Mouse (Mus musculus) MEL (cell line): ENCODE data around the gene Map2k5. TPM values are rescaled to one million over a fixed set of nuclear protein-coding genes. Genes with fewer than 3 reads are reported as not detected.
A peak's percentile ranks its signal among the peaks of the same experiment; 100 is the strongest.

Experiments
- DNase-seq: peaks from one replicate; pipeline ENCODE4 v3.0.0; 2011; ENCODE audit warnings: low read depth, low spot score
- H3K27ac ChIP-seq: 2 replicates; pipeline ENCODE4 v1.5.1; 2012; ENCODE audit warnings: low read depth, mild to moderate bottlenecking, control low read depth, low read length, moderate library complexity; ENCODE audit not compliant: control insufficient read depth
- H3K27me3 ChIP-seq, 2 experiments: fragments of 150-350 bp in 1 of 2; sonication (generic) in 1 of 2; 2 replicates each; pipeline ENCODE4 v1.6.1; 2012; ENCODE audit warnings: low read length in 2 of 2, mild to moderate bottlenecking in 2 of 2, improper control_type of control experiment in 1 of 2, moderate library complexity in 1 of 2; ENCODE audit not compliant: insufficient read depth in 2 of 2, control insufficient read depth in 1 of 2
- H3K36me3 ChIP-seq, 2 experiments: 2 replicates each; pipeline ENCODE4 v1.6.1; 2012 to 2014; ENCODE audit warnings: low read length in 2 of 2, improper control_type of control experiment in 1 of 2, inconsistent platforms in 1 of 2, mild to moderate bottlenecking in 1 of 2; ENCODE audit not compliant: insufficient read depth in 2 of 2, control insufficient read depth in 1 of 2
- H3K4me1 ChIP-seq, 2 experiments: fragments of 150-350 bp in 1 of 2; sonication (generic) in 1 of 2; 2 replicates each; pipeline ENCODE4 v1.6.1; 2012; ENCODE audit warnings: low read length in 2 of 2, improper control_type of control experiment in 1 of 2, mild to moderate bottlenecking in 1 of 2; ENCODE audit not compliant: insufficient read depth in 2 of 2, control insufficient read depth in 1 of 2
- H3K4me3 ChIP-seq, 2 experiments: fragments of 150-350 bp in 1 of 2; sonication (generic) in 1 of 2; 2 replicates each; pipeline ENCODE4 v1.5.1; 2012; ENCODE audit warnings: low read depth in 2 of 2, low read length in 2 of 2, mild to moderate bottlenecking in 2 of 2, moderate library complexity in 2 of 2, control low read depth in 1 of 2, improper control_type of control experiment in 1 of 2; ENCODE audit not compliant: control insufficient read depth in 1 of 2, insufficient read depth in 1 of 2
- H3K79me2 ChIP-seq: 2 replicates; pipeline ENCODE4 v1.6.1; 2012; ENCODE audit warnings: mild to moderate bottlenecking, low read length, moderate library complexity; ENCODE audit not compliant: control insufficient read depth, poor library complexity, insufficient read depth
- H3K9ac ChIP-seq: 2 replicates; pipeline ENCODE4 v1.6.1; 2012; ENCODE audit warnings: low read depth, mild to moderate bottlenecking, control low read depth, low read length, moderate library complexity; ENCODE audit not compliant: control insufficient read depth, poor library complexity, severe bottlenecking
- H3K9me3 ChIP-seq: fragments of 150-350 bp; sonication (generic); replicated peaks from 2 replicates; pipeline ENCODE4 v1.6.1; 2012; ENCODE audit warnings: mild to moderate bottlenecking, low read length, improper control_type of control experiment, moderate library complexity; ENCODE audit not compliant: insufficient read depth
- BHLHE40 ChIP-seq: IDR thresholded peaks from 2 replicates; pipeline ENCODE4 v1.6.1; 2012; ENCODE audit warnings: low read depth, mild to moderate bottlenecking, inconsistent platforms, low read length, improper control_type of control experiment, borderline replicate concordance
- CHD1 ChIP-seq: IDR thresholded peaks from 2 replicates; pipeline ENCODE4 v1.6.1; 2012; ENCODE audit warnings: low read depth, mild to moderate bottlenecking, inconsistent platforms, low read length, improper control_type of control experiment
- CHD2 ChIP-seq: IDR thresholded peaks from 2 replicates; pipeline ENCODE4 v1.6.1; 2011; ENCODE audit warnings: low read length, improper control_type of control experiment
- CTCF ChIP-seq, 3 experiments: IDR thresholded peaks in 2 of 3; conservative IDR thresholded peaks in 1 of 3; 2 replicates each; pipeline ENCODE4 v1.5.1; 2011 to 2012; ENCODE audit warnings: low read length in 3 of 3, low read depth in 2 of 3, mild to moderate bottlenecking in 2 of 3, improper control_type of control experiment in 1 of 3, inconsistent platforms in 1 of 3, mixed read lengths in 1 of 3, moderate library complexity in 1 of 3; ENCODE audit not compliant: control insufficient read depth in 1 of 3, insufficient read depth in 1 of 3, poor library complexity in 1 of 3, severe bottlenecking in 1 of 3
- E2F4 ChIP-seq: IDR thresholded peaks from 2 replicates; pipeline ENCODE4 v1.6.1; 2011; ENCODE audit warnings: low read depth, low read length, improper control_type of control experiment, borderline replicate concordance
- ELF1 ChIP-seq: IDR thresholded peaks from 2 replicates; pipeline ENCODE4 v1.6.1; 2014; ENCODE audit warnings: low read depth, mild to moderate bottlenecking, inconsistent platforms, low read length, improper control_type of control experiment, moderate library complexity
- ETS1 ChIP-seq: IDR thresholded peaks from 2 replicates; pipeline ENCODE4 v1.6.1; 2012; ENCODE audit warnings: low read depth, mild to moderate bottlenecking, inconsistent platforms, low read length, improper control_type of control experiment, moderate library complexity
- HCFC1 ChIP-seq: IDR thresholded peaks from 2 replicates; pipeline ENCODE4 v1.6.1; 2012; ENCODE audit warnings: low read depth, mild to moderate bottlenecking, inconsistent platforms, low read length, improper control_type of control experiment, moderate library complexity
- MAFK ChIP-seq: IDR thresholded peaks from 2 replicates; pipeline ENCODE4 v1.6.1; 2011; ENCODE audit warnings: low read depth, mild to moderate bottlenecking, low read length, improper control_type of control experiment, borderline replicate concordance
- NRF1 ChIP-seq: IDR thresholded peaks from 2 replicates; pipeline ENCODE4 v1.6.1; 2014; ENCODE audit warnings: low read depth, mild to moderate bottlenecking, inconsistent platforms, low read length, improper control_type of control experiment, moderate library complexity; ENCODE audit not compliant: poor library complexity, insufficient read depth, severe bottlenecking
- POLR2AphosphoS5 ChIP-seq: IDR thresholded peaks from 2 replicates; pipeline ENCODE4 v1.6.1; 2012; ENCODE audit warnings: low read depth, borderline replicate concordance, mild to moderate bottlenecking, inconsistent platforms, low read length, moderate library complexity, mixed read lengths
- RAD21 ChIP-seq: IDR thresholded peaks from 2 replicates; pipeline ENCODE4 v1.6.1; 2011; ENCODE audit warnings: mild to moderate bottlenecking, low read depth, low read length, improper control_type of control experiment
- SIN3A ChIP-seq: IDR thresholded peaks from 2 replicates; pipeline ENCODE4 v1.6.1; 2012; ENCODE audit warnings: low read length, improper control_type of control experiment, inconsistent platforms
- SMC3 ChIP-seq: IDR thresholded peaks from 2 replicates; pipeline ENCODE4 v1.6.1; 2011; ENCODE audit warnings: low read depth, low read length, improper control_type of control experiment
- TAL1 ChIP-seq: IDR thresholded peaks from 2 replicates; pipeline ENCODE4 v1.6.1; 2012; ENCODE audit warnings: mild to moderate bottlenecking, inconsistent platforms, low read length, moderate library complexity, mixed read lengths
- TBP ChIP-seq: IDR thresholded peaks from 2 replicates; pipeline ENCODE4 v1.8.0; 2011; ENCODE audit warnings: low read depth, low read length, improper control_type of control experiment
- UBTF ChIP-seq: IDR thresholded peaks from 2 replicates; pipeline ENCODE4 v1.6.1; 2012; ENCODE audit warnings: low read depth, mild to moderate bottlenecking, inconsistent platforms, low read length, improper control_type of control experiment, moderate library complexity, borderline replicate concordance; ENCODE audit not compliant: insufficient read depth
- USF1 ChIP-seq: IDR thresholded peaks from 2 replicates; pipeline ENCODE4 v1.6.1; 2014; ENCODE audit warnings: low read depth, mild to moderate bottlenecking, inconsistent platforms, low read length, improper control_type of control experiment, moderate library complexity
- ZC3H11A ChIP-seq: IDR thresholded peaks from 2 replicates; pipeline ENCODE4 v1.6.1; 2012; ENCODE audit warnings: low read depth, mild to moderate bottlenecking, inconsistent platforms, low read length, improper control_type of control experiment
- ZKSCAN1 ChIP-seq: IDR thresholded peaks from 2 replicates; pipeline ENCODE4 v1.6.1; 2012; ENCODE audit warnings: low read depth, mild to moderate bottlenecking, inconsistent platforms, low read length, improper control_type of control experiment, moderate library complexity
- ZMIZ1 ChIP-seq: IDR thresholded peaks from 2 replicates; pipeline ENCODE4 v1.6.1; 2012; ENCODE audit warnings: low read depth, mild to moderate bottlenecking, inconsistent platforms, low read length, improper control_type of control experiment, moderate library complexity
- ZNF384 ChIP-seq: IDR thresholded peaks from 2 replicates; pipeline ENCODE4 v1.6.1; 2012; ENCODE audit warnings: low read depth, mild to moderate bottlenecking, inconsistent platforms, low read length, improper control_type of control experiment
- polyA plus RNA-seq, 2 experiments: library from polyadenylated mRNA; stranded (reverse) in 1 of 2; unstranded in 1 of 2; fragments of >175 nt in 1 of 2; fragments of >200 nt in 1 of 2; gene quantifications; 2 replicates each; pipeline versions ENCODE4 v1.2.1 to v1.2.4; 2012; ENCODE audit warnings: low replicate concordance in 2 of 2, low read depth in 1 of 2; ENCODE audit not compliant: insufficient read length in 2 of 2, insufficient read depth in 1 of 2, missing spikeins in 1 of 2
- total RNA-seq: library from RNA; depleted of rRNA; stranded (reverse); fragments of 300-350 nt; gene quantifications from 2 replicates; pipeline ENCODE4 v1.2.3, GENCODE M21; 2012

Gene Map2k5
- total and polyA plus RNA-seq, 3 experiments = 9.6 to 29.1 TPM; not detected in 1

DNA sequence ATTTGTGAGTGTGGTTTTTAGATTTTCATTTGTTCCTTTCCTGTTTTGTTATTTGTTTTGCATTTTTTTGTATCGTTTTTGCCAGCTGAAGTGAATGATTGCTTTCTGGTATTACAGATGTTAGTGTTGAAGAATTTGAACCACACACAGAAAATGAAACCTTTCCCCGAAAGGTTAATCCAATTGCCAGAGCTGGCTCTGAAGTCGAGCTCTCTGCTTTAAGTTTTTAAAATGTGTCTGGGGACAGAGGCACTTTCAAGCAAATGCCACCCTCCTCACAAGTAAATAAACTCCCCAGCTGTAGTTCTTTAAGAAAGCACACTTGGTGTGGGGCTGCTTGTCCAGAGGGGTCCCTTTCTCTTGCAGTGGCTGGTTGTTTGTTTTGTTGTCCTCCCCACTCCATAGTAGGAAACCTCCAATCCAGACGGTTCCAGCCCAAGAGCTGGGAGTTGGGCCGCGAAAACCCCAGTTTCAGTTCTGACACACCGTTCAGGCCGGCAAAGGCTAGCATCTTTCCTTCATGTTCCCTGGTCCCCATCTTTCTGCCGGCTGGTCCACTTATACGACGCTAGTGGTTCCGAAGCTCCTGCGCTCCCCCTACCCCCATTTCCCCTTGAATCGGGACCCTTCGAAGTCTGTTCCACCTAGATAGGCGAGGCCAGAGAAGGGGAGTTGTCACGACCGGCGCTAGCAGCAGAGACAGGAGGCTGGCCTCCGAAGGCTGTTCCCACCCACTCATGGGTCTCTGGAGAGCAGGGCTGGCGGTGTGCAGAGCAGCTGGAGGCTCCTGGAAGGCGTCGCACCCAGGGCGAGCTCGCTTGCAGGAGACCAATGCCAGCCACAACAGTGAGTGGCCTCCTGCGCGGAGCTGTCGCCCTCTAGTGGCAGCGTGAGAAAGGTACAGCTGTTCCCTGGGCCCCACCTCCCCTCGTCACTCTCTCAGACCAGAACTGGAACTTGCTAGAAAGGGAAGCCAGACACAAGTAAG lies 254.0 kb downstream of the Map2k5 start (continued):
- TF ChIP-seq TBP = 0 out of 2 replicates have a peak, but pooled peaks have one; percentile 27
- TF ChIP-seq POLR2AphosphoS5 = no peak
- TF ChIP-seq ZKSCAN1 = no peak
- TF ChIP-seq BHLHE40 = no peak; the same call in 1 of the 2 replicates
- TF ChIP-seq SIN3A = peak; percentile 73; the same call in 1 of the 2 replicates
- no peak for TF ChIP-seq ELF1
- TF ChIP-seq ZMIZ1 = no peak
- peak; percentile 95 for TF ChIP-seq RAD21
- no peak for TF ChIP-seq CHD1
- no peak for TF ChIP-seq NRF1
- TF ChIP-seq UBTF = no peak
- TF ChIP-seq ETS1 = no peak
- TF ChIP-seq MAFK = no peak
- TF ChIP-seq USF1 = no peak
- TF ChIP-seq CHD2 = no peak
- TF ChIP-seq E2F4 = no peak
- TF ChIP-seq ZNF384 = no peak
- TF ChIP-seq ZC3H11A = peak; percentile 81
- peak; percentile 87 for TF ChIP-seq SMC3
- peak; percentile 93 to 99 (median 99) for TF ChIP-seq CTCF (IDR thresholded peaks at IDR 0.05 in 2 of 3, conservative IDR thresholded peaks at IDR 0.05 in 1 of 3; ENCODE audit: control insufficient read depth in 1 of 3, insufficient read depth in 1 of 3, low read depth in 2 of 3, low read length in 3 of 3, poor library complexity in 1 of 3, severe bottlenecking in 1 of 3)

DNA sequence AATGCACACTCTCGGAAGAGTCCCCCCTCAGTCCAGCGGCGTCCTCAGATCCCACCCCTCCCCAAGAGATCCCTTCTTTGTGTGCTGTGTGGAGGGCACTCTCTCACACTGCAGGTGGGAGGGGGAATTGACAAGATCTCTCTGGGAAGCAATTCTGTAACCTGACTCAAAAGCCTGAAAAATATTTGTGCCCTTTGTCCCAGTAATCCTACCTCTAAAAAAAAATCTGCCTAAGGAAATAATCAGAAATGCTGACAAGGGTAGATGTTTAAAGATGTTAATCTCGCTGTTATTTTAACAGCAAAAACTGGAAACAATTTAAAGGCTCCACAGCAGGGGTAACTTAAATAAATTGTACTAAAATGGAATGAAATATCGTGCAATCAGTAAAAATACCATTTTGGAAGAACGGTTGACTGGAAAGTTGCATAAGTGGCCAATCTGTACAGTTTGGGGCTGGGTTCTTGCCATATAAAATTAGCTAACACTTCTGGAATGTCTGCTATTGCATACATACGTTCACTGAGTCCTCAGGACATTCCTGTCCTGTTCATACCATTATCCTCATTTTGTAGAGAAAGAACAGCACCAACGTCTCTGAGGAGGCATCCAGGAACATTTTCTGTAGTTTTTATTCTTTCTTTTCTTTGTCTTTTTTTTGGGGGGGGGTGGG lies 255.4 kb downstream of the Map2k5 start:
- peaks cover 0 to 4% of the 10 kb centered on the region in 2 experiments; a peak in 1 of 4 replicates for H3K27me3 ChIP-seq
- H3K9me3 ChIP-seq = no peaks in the 10 kb centered on the region
- no peaks in the 10 kb centered on the region for H3K79me2 ChIP-seq
- H3K36me3 ChIP-seq = no peaks in the 10 kb centered on the region
- TF ChIP-seq SIN3A (no peak), TAL1 (no peak), CHD2 (no peak), HCFC1 (no peak), CTCF (IDR thresholded peaks at IDR 0.05 in 2 of 3, conservative IDR thresholded peaks at IDR 0.05 in 1 of 3; ENCODE audit: control insufficient read depth in 1 of 3, insufficient read depth in 1 of 3, low read depth in 2 of 3, low read length in 3 of 3, poor library complexity in 1 of 3, severe bottlenecking in 1 of 3) (no peak), CHD1 (no peak)
- H3K9ac ChIP-seq = no peak overlapping the region
- DNase-seq = no peak
- H3K27ac ChIP-seq = no peak overlapping the region
- H3K4me1 ChIP-seq = peaks cover 0 to 5% of the 10 kb centered on the region in 2 experiments; a peak in 2 of 4 replicates
- no peak overlapping the region for H3K4me3 ChIP-seq
